Mouse (Mus musculus) lung, embryonic 14.5 days (tissue): ENCODE measurements at regions not wholly inside any gene's neighbourhood (a gene's known extent, or its start where the extent isn't known, plus 50 kb on each side); places are given as distances from the start of the nearest gene placed in this dataset.
A peak's percentile ranks its signal among the peaks of the same experiment; 100 is the strongest.
"Not testable (repeated sequence)": the region's sequence is repeated elsewhere in the genome, so short reads cannot be mapped to it uniquely, and the experiment has no call there.

ENCODE experiments used
- ATAC-seq: fragments of 200-750 bp; cut with Nextera tagmentation; 2 replicates; pipeline ENCODE4 v1.8.0; 2017; ENCODE audit warnings: mild to moderate bottlenecking, moderate TSS enrichment, moderate library complexity; ENCODE audit not compliant: insufficient read depth
- DNase-seq: peaks from one replicate; pipeline ENCODE4 v3.0.0-alpha.2; 2015
- H3K27ac ChIP-seq: fragments of 300-500 bp; sonication (generic); 2 replicates; pipeline ENCODE4 v1.5.1; 2014; ENCODE audit warnings: low read depth, mild to moderate bottlenecking, moderate library complexity
- H3K27me3 ChIP-seq: fragments of 300-500 bp; sonication (generic); 2 replicates; pipeline ENCODE4 v1.6.1; 2014; ENCODE audit warnings: low read length, control low read depth; ENCODE audit not compliant: insufficient read depth
- H3K36me3 ChIP-seq: fragments of 300-500 bp; sonication (generic); 2 replicates; pipeline ENCODE4 v1.6.1; 2014; ENCODE audit warnings: control low read depth; ENCODE audit not compliant: insufficient read depth
- H3K4me1 ChIP-seq: fragments of 300-500 bp; sonication (generic); 2 replicates; pipeline ENCODE4 v1.6.1; 2014; ENCODE audit warnings: antibody characterized with exemption, control low read depth; ENCODE audit not compliant: insufficient read depth
- H3K4me2 ChIP-seq: fragments of 300-500 bp; sonication (generic); 2 replicates; pipeline ENCODE4 v1.6.1; 2014; ENCODE audit warnings: mild to moderate bottlenecking
- H3K4me3 ChIP-seq: fragments of 300-500 bp; sonication (generic); 2 replicates; pipeline ENCODE4 v1.5.1; 2014; ENCODE audit warnings: low read depth, low read length
- H3K9ac ChIP-seq: fragments of 300-500 bp; sonication (generic); 2 replicates; pipeline ENCODE4 v1.6.1; 2014
- H3K9me3 ChIP-seq: fragments of 300-500 bp; sonication (generic); 2 replicates; pipeline ENCODE4 v1.6.1; 2016; ENCODE audit warnings: low read depth, low read length, control low read depth
- CTCF ChIP-seq: IDR thresholded peaks from 2 replicates; pipeline ENCODE4 v1.5.1; 2016; ENCODE audit warnings: antibody characterized with exemption, low read depth
- WGBS: fragments of 180-500 bp; shearing (Covaris S2); extraction: QIAGEN DNeasy Blood & Tissue Kit; methylation state at CpG from one replicate; pipeline ENCODE4 v1.1.7; 2014; 5-methylcytosine and 5-hydroxymethylcytosine counted together

DNA sequence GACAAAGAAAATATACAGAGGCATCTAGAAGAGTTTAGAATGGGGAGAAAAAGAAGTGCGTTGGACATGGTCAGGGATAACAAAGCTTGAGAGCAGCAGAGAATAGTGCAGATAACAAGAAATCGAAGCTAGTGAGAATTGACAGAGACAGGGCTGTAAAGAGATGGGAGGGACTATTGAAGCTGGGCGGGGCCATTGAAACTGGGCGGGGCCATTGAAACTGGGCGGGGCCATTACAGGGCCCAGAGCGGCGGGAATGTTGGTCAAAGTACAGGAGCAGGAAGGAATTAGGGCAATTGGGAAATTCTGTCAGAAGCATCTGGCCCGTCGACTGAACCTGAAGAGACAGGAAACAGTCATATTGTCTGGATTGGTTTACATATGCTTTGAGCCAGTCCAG is 243.3 kb upstream of the Srek1ip1 start:
- Histone ChIP-seq H3K4me2 (no peak overlapping the region), H3K36me3 (no peaks in the 10 kb centered on the region), H3K4me1 (no peaks in the 10 kb centered on the region), H3K27me3 (no peaks in the 10 kb centered on the region), H3K4me3 (no peak overlapping the region), H3K9me3 (no peaks in the 10 kb centered on the region), H3K27ac (no peak overlapping the region), H3K9ac (no peak overlapping the region)
- WGBS, result 77% methylated on average over 9 of the region's 9 CpGs
- ATAC-seq (no peak), DNase-seq (no peak)
- TF ChIP-seq CTCF, result no peak

DNA sequence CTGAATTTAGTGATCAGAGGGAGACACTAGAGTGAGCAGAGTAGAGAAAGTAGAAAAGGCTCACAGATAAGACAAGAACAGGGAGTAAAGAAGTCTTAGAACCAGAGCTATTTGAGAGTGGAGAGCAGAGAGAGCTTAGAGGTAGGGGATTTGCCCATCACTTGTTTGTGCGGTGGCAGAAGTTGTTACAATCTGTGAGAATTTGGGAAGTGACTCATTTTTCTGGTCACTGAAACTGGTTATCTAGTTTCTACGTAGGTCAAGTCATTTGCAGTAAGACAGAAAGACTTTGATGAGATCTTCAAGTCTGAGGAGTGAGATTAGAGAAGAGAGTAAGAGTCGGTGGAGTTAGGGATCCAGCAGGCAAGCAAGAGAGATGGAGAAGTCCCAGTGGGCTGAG is 239.0 kb upstream of the Srek1ip1 start:
- DNase-seq, result no peak
- no peak overlapping the region for H3K27ac ChIP-seq
- no peak for TF ChIP-seq CTCF
- H3K27me3 ChIP-seq, result no peaks in the 10 kb centered on the region
- H3K4me3 ChIP-seq, result no peak overlapping the region
- no peaks in the 10 kb centered on the region for H3K4me1 ChIP-seq
- H3K4me2 ChIP-seq, result no peak overlapping the region
- WGBS, result 80% methylated on average over 3 of the region's 3 CpGs
- no peaks in the 10 kb centered on the region for H3K9me3 ChIP-seq
- ATAC-seq, result no peak
- no peaks in the 10 kb centered on the region for H3K36me3 ChIP-seq
- no peak overlapping the region for H3K9ac ChIP-seq

DNA sequence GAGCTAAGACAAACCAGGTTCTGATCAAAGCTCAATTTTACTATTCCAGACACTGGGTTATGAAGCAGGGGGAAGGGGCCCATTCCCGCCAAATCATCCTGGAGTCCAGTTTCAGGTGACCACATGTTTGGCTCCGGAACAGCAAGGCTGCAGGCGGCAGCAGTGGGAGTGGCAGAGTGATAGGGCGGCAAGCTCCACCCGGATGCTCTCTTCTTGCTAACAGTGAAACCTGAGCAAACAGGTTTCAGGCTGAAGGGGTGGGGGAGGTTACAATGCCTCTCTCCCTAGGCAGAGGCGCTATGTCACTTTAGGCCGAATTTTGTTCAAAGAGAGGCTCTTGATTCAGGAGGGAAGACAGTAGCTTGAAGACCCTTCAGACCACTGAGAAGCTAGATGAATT is 235.7 kb upstream of the Srek1ip1 start:
- H3K9ac ChIP-seq, H3K9me3 ChIP-seq, H3K4me1 ChIP-seq, H3K36me3 ChIP-seq, H3K27me3 ChIP-seq, ATAC-seq, H3K4me3 ChIP-seq, H3K27ac ChIP-seq, H3K4me2 ChIP-seq: not testable (repeated sequence)
- WGBS, result 32% methylated on average over 7 of the region's 7 CpGs
- peak; percentile 17 for DNase-seq

DNA sequence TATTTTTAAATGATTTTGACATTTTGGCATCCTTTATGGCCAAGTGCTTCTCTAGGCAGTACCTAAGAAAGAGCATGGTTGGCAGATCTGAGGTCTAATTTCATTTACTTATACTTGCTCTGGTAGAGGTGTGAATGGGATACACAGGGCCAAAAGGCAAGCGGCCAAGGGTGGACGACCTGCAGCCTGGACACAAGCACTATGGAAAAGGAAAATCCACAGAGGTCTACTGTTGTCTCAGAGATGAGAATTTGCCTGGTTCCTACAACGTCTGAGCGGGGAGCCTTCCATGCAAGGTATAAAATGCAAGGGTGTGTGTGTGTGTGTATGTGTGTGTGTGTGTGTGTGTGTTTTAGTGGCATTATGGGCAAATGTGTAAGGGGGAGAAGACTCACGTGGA is 232.4 kb upstream of the Srek1ip1 start:
- ATAC-seq (peak; percentile 19; the same call in 1 of the 2 replicates), DNase-seq (no peak)
- Histone ChIP-seq H3K27me3 (no peaks in the 10 kb centered on the region), H3K27ac (peak overlapping the region; percentile 73; the same call in 1 of the 2 replicates), H3K9me3 (no peaks in the 10 kb centered on the region), H3K4me2 (peak overlapping the region; percentile 41), H3K4me3 (no peak overlapping the region), H3K9ac (no peak overlapping the region), H3K36me3 (no peaks in the 10 kb centered on the region), H3K4me1 (peaks cover 5% of the 10 kb centered on the region)
- WGBS, result 76% methylated on average over 5 of the region's 5 CpGs
- TF ChIP-seq CTCF, result no peak

DNA sequence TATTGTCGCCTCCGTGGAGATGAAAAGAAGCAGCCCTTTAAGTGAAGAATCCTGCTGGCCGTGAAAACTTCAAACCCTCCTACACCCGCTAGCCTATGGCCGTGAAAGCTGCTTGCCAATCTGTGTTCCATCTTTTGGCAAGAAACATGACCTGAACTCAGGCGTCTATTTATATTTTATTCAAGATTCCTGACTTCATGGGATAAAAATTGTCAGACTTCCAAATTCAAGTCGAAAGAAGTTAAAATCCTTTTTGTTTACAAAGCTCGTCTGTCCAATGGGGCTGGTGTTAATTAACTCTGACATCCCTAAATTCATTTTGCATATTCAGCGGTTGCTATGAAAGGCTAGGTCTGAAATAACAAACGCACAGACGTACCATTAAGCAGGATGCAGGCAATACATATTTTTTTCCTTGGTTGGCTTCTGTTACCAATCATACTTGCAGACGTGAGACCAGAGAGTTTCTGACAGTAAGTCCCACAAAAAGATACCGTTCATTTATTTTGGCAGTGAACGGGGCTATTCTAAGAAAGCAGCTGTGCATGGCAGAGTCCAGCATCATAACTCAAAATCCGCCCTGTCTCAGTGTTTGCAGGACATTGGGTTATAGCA is 231.7 kb upstream of the Srek1ip1 start:
- TF ChIP-seq CTCF, result no peak
- peak; percentile 80 for DNase-seq
- Histone ChIP-seq H3K27ac (peak overlapping the region; percentile 73; the same call in 1 of the 2 replicates), H3K4me2 (peak overlapping the region; percentile 41), H3K9ac (no peak overlapping the region), H3K36me3 (no peaks in the 10 kb centered on the region), H3K4me1 (peaks cover 5% of the 10 kb centered on the region), H3K9me3 (no peaks in the 10 kb centered on the region), H3K4me3 (no peak overlapping the region), H3K27me3 (no peaks in the 10 kb centered on the region)
- peak; percentile 78 for ATAC-seq
- WGBS, result 32% methylated on average over 15 of the region's 15 CpGs

DNA sequence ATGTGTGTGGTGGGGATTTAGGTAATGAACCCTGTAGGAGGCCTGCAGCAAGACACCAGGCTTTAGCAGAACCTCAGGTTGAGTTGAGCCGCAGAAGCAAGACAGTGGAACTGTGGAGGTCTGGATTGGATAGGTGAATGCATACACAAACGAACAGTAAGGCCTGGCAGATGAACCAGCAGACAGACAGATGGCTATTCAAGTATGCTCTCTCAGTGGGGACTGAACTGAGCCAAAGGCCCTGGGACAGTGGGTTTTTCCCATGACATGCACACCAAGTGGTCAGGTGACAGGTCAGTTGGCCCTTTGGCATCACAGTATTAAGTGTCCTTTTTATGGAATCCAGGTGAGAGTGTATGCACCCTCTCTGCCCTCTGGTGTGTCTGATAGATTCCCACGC is 229.7 kb upstream of the Srek1ip1 start:
- Histone ChIP-seq H3K9me3 (no peaks in the 10 kb centered on the region), H3K9ac (no peak overlapping the region), H3K27ac (no peak overlapping the region), H3K4me2 (no peak overlapping the region), H3K4me1 (peaks cover 5% of the 10 kb centered on the region), H3K4me3 (no peak overlapping the region), H3K36me3 (no peaks in the 10 kb centered on the region), H3K27me3 (no peaks in the 10 kb centered on the region)
- no peak for TF ChIP-seq CTCF
- DNase-seq (no peak), ATAC-seq (no peak)
- 63% methylated on average over 3 of the region's 3 CpGs for WGBS

DNA sequence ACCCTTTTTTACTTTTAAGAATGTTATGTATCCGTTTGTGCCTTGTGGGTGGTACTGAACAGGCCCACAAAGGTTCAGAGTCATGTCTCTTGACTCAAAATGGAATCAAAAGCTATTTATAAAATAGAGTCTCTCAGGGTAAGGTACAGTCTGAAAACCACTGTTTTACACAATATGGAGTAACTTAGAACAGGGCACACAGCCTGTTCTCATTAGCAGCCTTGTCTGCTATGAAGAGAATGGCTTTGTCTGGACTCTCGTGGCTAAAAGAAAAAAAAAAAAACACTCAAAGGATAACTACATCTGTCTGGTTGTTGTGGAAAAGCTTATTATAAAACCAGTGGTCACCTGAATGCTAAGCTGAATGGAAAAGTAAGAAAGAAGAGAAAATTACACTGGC is 229.3 kb upstream of the Srek1ip1 start:
- WGBS, result 62% methylated on average over 2 of the region's 2 CpGs
- Histone ChIP-seq H3K9ac (no peak overlapping the region), H3K4me1 (peaks cover 5% of the 10 kb centered on the region), H3K4me3 (no peak overlapping the region), H3K9me3 (no peaks in the 10 kb centered on the region), H3K27me3 (no peaks in the 10 kb centered on the region), H3K36me3 (no peaks in the 10 kb centered on the region), H3K4me2 (no peak overlapping the region), H3K27ac (no peak overlapping the region)
- no peak for DNase-seq
- no peak for TF ChIP-seq CTCF
- ATAC-seq, result no peak

DNA sequence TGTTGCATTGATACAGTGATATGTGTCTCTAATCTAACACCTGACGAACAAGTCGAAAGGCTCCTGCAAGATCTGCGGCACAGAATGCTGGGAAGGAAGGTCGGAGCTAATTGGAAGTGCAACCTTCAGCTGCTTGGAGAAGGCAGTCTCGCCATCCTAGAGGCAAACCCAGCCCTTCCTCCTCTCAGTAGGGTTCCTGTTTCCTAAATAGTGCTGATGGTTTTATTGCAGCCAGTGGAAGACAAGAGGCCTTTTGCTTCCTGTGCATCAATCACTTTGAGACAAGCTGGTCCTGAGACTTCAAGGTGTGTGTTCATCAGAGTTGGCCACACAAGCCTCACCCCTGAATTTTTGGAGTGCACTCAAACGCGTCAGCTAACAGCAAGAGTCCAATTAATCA is 228.4 kb upstream of the Srek1ip1 start:
- WGBS, result 39% methylated on average over 7 of the region's 7 CpGs
- DNase-seq, result no peak
- no peak overlapping the region for H3K4me2 ChIP-seq

More for the DNA sequence above, 228.4 kb upstream of the Srek1ip1 start:
- Histone ChIP-seq H3K27me3 (no peaks in the 10 kb centered on the region), H3K4me1 (peaks cover 5% of the 10 kb centered on the region), H3K9me3 (no peaks in the 10 kb centered on the region), H3K36me3 (no peaks in the 10 kb centered on the region), H3K4me3 (no peak overlapping the region), H3K27ac (no peak overlapping the region), H3K9ac (no peak overlapping the region)
- no peak for TF ChIP-seq CTCF
- no peak for ATAC-seq
